Mouse (Mus musculus) heart, postnatal 36 days (tissue): ENCODE measurements around the gene Cbs. TPM values are rescaled to one million over a fixed set of nuclear protein-coding genes. Genes with fewer than 3 reads are reported as not detected.

ENCODE experiments used
- DNase-seq, 2 experiments: peaks; one replicate each; pipeline ENCODE4 v3.0.0; 2021 to 2022
- intact Hi-C: fragments of 180-260 bp; cut with DNase I; formaldehyde crosslinking; loops from one replicate; pipeline ENCODE4 v1.15.1; 2025
- total RNA-seq, 2 experiments: library from RNA; stranded (reverse); gene quantifications; 2 replicates each; pipeline ENCODE4 v1.2.3; 2021

The Cbs gene
- 1 to 10 TPM; 3.0 to 3.6 TPM for total RNA-seq

GRCm38 (mm10) chr17:31636942-31637811 is at the start of gene Cbs:
Gene Cbs, minus strand, starts transcription at chr17:31637238.
- intact Hi-C loops = no loop called here
- peak; percentile 80 to 82 for DNase-seq

GRCm38 (mm10) chr17:31686225-31686564 is 49.2 kb upstream of the Cbs start:
- intact Hi-C loops = loop anchor here (2.0 to 10.0 kb wide), 2 partner anchors 173 to 529 kb away; no protein-coding TSS in a partner anchor
- DNase-seq = peak in 1 of 2 experiments; percentile 15

- DNase-seq = peak; percentile 83 to 88
- intact Hi-C loops = loop anchor here (1.0 to 10.0 kb wide), 4 partner anchors 173 to 529 kb away; no protein-coding TSS in a partner anchor
These were observed 48.6 kb upstream of the Cbs start for GRCm38 (mm10) chr17:31685514-31686224.

GRCm38 (mm10) chr17:31680450-31680849 is 43.4 kb upstream of the Cbs start:
- intact Hi-C loops = loop anchor here (10.0 kb wide), 1 partner anchor 534 kb away; no protein-coding TSS in a partner anchor
- DNase-seq = no peak

GRCm38 (mm10) chr17:31677507-31677906 is 40.5 kb upstream of the Cbs start, which contains the start of gene Cryaa:
Gene Cryaa, plus strand, starts transcription at chr17:31677807.
- no peak for DNase-seq
- intact Hi-C loops = no loop called here

- intact Hi-C loops = no loop called here
- DNase-seq = no peak
These were observed 37.4 kb upstream of the Cbs start for GRCm38 (mm10) chr17:31674426-31674825.

- intact Hi-C loops = no loop called here
These were observed 35.2 kb upstream of the Cbs start for GRCm38 (mm10) chr17:31672279-31672678.

GRCm38 (mm10) chr17:31671698-31672097 is 34.7 kb upstream of the Cbs start:
- intact Hi-C loops = no loop called here
- DNase-seq = no peak

More at GRCm38 (mm10) chr17:31672279-31672678, 35.2 kb upstream of the Cbs start:
- DNase-seq = no peak

- intact Hi-C loops = no loop called here
- DNase-seq = no peak
These were observed 33.1 kb upstream of the Cbs start for GRCm38 (mm10) chr17:31670163-31670562.

- intact Hi-C loops = no loop called here
- no peak for DNase-seq
These were observed 31.3 kb upstream of the Cbs start for GRCm38 (mm10) chr17:31668306-31668705.

- intact Hi-C loops = loop anchor here (2.0 to 5.0 kb wide), 2 partner anchors 287 to 334 kb away; no protein-coding TSS in a partner anchor
- peak; percentile 73 to 77 for DNase-seq
These were observed 27.7 kb upstream of the Cbs start for GRCm38 (mm10) chr17:31664760-31665159.

- intact Hi-C loops = loop anchor here (5.0 kb wide), 1 partner anchor 286 kb away; no protein-coding TSS in a partner anchor
- no peak for DNase-seq
These were observed 25.8 kb upstream of the Cbs start for GRCm38 (mm10) chr17:31662855-31663254.

GRCm38 (mm10) chr17:31660661-31661250 is 23.7 kb upstream of the Cbs start:
- DNase-seq = no peak
- intact Hi-C loops = loop anchor here (5.0 kb wide), 1 partner anchor 283 kb away; no protein-coding TSS in a partner anchor

- intact Hi-C loops = loop anchor here (2.0 to 5.0 kb wide), 3 partner anchors 20 to 146 kb away; no protein-coding TSS in a partner anchor
- DNase-seq = peak; percentile 98 to 99
These were observed 21.6 kb upstream of the Cbs start, which contains the start of gene U2af1 for GRCm38 (mm10) chr17:31658468-31659185. Gene U2af1, minus strand, starts transcription at chr17:31658892.

GRCm38 (mm10) chr17:31658136-31658467 is 21.1 kb upstream of the Cbs start:
- intact Hi-C loops = loop anchor here (2.0 to 5.0 kb wide), 3 partner anchors 19 to 146 kb away; no protein-coding TSS in a partner anchor
- no peak for DNase-seq

- DNase-seq = no peak
- intact Hi-C loops = loop anchor here (5.0 kb wide), 1 partner anchor 145 kb away; no protein-coding TSS in a partner anchor
These were observed 20.3 kb upstream of the Cbs start for GRCm38 (mm10) chr17:31657141-31657983.

- DNase-seq = no peak
- intact Hi-C loops = loop anchor here (5.0 kb wide), 1 partner anchor 144 kb away; no protein-coding TSS in a partner anchor
These were observed 19.6 kb upstream of the Cbs start for GRCm38 (mm10) chr17:31656682-31657081.

- DNase-seq = no peak
- intact Hi-C loops = loop anchor here (5.0 kb wide), 1 partner anchor 143 kb away; no protein-coding TSS in a partner anchor
These were observed 18.3 kb upstream of the Cbs start for GRCm38 (mm10) chr17:31655366-31655765.

- intact Hi-C loops = no loop called here
- no peak for DNase-seq
These were observed 16.2 kb upstream of the Cbs start for GRCm38 (mm10) chr17:31653277-31653676.
